Mouse (Mus musculus) retina, embryonic 14.5 days (tissue): ENCODE data around the gene 1700022I11Rik.
"Not testable (repeated sequence)": the region's sequence is repeated elsewhere in the genome, so short reads cannot be mapped to it uniquely, and the experiment has no call there.

Source experiments
- DNase-seq: peaks from one replicate; pipeline ENCODE4 v3.0.0-alpha.2; 2015; ENCODE audit warnings: low spot score

Gene 1700022I11Rik

DNA sequence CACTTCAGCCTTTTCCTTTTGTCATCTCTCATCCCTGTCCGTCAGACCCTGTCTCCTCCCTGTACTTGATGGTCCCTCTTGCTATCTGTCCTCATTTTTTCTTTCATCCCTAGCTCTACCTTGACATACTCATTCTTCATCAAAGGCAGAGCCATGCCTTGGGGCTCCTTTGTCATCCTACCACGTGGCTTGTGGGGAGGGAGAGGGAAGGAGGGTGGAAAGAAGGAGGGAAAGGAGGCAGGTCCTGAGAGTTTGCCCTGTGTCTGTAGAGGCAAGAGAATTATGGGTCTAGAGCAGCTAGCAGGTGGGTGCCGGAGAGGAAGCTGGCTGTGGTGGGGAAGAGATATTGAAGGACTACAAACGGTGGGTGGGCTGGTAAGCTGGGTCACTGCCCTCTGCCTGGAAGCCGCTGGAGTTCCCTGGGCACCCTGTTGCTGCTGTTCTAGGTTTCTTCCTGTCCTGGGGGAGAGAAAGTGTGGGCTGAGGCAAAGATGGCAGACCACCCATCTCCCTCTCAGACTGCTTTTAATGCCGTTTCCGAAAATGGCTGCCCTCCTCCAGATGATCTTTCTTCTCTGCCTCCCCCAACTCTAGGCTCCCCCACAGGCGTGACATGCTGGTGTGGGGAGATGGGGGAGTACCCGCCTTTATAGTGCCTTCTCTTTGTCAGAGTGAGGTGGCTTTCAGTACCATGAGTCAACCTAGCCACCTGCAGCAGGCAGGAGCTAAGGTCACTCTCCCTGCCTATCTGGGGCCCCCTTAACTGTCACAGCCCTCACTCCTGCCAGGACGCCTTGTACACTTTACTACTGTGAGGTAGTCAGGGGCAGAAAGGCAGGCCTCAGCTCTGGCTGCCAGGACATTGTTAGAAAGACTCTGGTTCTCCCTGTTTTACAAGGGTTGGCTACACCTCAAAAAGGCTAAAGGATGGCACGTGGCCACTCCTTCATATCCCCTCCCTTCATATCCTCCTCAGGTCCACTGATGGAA lies 17.9 kb upstream of the 1700022I11Rik start:
- no peak for DNase-seq

DNA sequence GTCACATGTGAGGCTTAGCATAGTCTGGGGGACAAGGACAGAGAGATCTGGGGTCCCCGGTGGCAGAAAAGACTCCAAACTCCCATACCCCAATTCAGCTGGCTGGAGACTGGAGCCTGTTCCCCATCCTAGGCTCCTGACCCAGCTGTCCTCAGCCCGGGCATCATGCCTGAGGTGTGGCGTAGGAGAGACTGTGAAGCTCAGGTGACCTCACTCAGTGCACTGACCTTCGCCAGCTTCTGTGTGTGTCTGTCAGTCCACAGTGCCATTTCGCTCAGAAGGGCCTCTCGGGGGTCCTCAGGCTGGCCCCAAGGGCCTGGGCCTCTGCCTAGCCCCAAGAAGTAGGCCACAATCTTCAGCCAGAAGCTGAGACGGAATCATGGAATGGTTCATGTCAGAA lies 16.8 kb upstream of the 1700022I11Rik start:
- DNase-seq = no peak

DNA sequence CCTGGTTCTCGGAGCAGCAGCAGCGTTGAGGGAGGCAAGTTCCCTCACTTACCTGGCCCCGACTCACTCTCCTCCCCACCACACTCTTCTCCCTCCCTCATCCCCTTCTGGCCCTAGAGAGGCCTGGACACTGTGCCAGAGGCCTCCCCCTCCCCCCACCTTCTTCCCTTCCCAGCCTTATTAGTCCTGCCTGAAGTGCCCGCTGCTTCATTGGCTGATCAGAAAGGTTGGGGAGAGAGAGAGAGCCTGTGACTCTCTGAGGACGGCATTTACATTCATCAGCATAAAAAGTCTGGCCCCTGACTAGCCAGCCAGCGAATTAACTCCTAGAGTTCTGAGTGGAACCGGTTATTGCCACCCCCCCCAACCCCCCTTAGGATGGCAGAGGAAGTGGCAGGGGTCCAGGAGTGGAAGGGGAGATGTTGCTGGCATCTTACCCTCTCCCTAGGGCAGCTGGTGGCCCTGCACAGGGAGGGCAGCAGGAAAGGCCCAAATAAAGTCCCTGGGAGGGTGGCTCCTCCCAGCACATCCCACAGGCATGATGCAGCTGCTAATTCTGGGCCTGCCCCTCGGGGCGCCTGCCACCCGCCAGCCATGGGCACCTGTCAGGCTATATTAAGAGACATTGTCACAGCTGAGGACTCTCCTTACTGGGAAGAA lies 15.8 kb upstream of the 1700022I11Rik start:
- peak; percentile 40 for DNase-seq

DNA sequence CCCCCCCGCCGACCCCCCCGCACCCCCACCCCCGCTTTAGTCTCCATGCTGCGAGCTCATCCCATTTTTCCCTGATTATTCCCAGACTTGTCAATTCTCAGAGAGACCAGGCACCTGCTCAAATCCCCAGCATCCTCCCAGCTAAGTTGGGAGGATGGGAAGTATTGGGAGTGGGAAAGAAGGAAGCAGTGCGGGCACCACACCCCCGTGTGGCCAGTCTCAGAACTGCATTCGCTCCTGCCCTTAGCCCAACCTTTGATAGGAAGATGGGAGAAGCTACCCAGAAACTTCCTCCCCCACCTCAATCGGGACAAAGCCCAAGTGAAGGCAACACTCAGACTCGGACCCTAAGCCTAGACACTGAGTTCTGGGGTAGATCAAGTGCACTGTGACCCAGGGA lies 15.1 kb upstream of the 1700022I11Rik start:
- DNase-seq = peak; percentile 92

DNA sequence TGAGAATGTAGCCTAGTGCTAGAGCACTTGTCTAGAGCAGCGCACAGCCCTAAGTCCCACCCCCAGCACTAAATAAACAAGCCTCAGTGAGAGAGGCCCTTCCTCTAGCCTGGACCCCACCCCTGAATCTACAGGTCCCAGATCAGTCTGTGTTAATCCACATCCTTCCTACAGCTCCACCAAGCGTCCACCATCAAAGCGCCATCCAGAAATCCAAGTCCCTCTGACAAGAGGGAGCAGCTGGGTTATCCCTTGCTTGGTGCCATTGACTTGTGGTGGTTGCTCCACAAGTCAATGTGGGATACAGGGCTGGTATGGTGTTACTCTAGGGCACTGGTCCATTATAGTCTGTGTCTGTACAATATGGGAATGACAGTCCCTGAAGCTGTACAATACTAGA lies 14.2 kb upstream of the 1700022I11Rik start:
- DNase-seq = no peak

DNA sequence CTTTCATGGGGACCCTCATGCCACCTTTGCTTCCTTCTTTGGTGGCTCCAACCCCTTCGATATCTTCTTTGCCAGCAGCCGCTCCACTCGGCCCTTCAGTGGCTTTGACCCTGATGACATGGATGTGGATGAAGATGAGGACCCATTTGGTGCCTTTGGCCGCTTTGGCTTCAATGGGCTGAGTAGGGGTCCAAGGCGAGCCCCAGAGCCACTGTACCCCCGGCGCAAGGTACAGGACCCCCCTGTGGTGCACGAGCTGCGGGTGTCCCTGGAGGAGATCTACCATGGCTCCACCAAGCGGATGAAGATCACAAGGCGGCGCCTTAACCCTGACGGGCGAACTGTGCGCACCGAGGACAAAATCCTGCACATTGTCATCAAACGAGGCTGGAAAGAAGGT lies 12.8 kb upstream of the 1700022I11Rik start:
- DNase-seq = no peak

DNA sequence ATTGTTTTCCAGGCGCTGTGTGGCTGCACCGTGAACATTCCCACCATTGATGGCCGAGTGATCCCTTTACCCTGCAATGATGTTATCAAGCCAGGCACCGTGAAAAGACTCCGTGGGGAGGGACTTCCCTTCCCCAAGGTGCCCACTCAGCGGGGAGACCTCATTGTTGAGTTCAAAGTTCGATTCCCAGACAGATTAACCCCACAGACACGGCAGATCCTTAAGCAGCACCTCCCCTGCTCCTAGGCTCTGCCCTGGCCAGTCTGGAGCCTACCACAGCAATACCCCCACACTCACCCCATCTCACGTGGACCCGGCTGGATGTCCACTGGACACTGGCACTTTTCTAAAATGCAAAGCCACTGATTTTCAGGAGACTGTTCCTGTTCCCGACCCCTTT lies 12.1 kb upstream of the 1700022I11Rik start:
- no peak for DNase-seq

DNA sequence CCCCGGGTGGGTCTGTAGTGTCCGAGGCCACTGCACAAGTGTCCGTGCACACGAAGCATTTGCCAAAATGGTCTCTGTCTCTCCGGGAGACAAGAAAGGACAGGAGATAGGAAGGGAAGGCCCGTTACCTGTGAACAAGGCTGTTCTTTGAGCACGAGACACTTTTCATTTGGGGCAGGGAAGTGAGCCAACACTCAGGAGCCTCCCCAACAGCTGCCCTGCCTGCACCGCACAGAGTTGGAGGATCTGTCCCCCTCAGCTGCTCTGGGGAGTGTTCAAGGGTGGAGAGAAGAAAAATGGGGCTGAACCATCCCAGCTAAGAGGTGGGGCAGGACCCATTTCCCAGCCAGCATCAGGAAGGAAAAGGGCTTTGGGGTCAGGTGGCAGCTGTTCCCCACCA lies 11.4 kb upstream of the 1700022I11Rik start:
- DNase-seq = no peak

DNA sequence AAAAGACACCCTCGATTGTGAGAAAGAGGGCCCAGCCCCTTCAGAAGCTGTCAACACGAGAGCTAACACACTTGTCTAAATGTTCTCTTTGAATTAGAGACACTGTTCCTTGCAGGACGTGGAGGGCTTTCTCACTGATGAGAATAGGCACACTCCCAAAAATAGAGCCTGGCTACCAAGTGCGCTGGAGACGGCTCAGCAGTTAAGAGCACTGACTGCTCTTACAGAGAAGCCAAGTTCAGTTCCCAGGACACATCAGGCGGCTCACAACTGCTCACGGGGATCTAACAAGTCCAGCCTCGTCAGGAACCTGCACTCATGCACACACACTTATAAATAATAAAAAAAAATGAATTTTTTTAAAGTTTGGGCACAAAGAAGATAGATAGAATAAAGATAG lies 10.5 kb upstream of the 1700022I11Rik start:
- no peak for DNase-seq

DNA sequence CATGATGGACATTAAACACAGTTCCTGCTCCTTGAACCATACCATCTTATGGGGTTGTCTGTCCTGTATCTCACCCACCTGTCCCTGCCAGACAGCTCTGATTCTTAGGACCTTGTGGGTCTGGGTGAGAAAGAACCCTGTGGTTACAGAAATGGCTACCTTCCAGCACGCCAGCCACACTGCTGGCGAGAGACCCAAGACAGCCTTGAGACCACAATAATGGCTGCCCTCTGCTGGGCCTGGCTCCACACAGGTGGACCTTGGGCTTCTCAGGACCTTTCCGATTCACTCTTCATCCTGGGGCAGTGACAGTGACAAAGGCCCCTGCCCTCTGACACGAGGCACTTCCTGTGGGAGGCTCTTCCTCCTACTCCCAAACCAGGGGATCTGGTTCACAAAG lies 10.0 kb upstream of the 1700022I11Rik start:
- DNase-seq = no peak

DNA sequence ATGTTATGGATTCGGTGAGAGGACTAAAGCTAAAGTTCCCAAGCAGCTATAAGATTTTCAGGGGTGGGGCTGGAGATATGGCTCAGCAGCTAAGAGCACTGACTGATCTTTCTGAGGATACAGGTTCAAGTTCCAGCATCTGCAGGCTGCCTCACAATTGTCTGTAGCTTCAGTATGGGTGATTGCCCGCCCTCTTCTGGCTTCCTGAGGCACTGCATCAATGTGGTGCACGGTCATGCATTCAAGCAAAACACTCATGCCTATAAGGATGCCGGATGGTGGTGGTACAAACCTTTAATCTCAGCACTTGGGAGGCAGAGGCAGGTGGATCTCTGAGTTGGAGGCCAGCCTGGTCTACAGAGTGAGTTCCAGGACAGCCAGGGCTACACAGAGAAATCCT lies 7.8 kb upstream of the 1700022I11Rik start:
- DNase-seq = peak; percentile 71

DNA sequence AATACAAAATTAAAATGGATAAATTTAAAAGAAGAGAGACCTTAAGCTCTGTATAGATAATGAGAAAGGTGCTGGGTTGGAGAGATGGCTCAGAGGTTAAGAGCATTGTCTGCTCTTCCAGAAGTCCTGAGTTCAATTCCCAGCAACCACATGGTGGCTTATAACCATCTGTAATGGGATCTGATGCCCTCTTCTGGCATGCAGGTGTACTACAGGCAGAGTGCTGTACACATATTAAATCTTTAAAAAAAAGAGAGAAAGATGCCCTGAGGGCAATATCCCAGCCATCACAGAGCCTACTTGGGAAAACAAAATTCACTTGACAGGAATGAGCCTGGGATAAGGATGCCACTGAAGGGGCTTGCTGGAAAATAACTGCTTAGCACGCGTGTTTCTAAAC lies 5.9 kb upstream of the 1700022I11Rik start:
- DNase-seq = no peak

DNA sequence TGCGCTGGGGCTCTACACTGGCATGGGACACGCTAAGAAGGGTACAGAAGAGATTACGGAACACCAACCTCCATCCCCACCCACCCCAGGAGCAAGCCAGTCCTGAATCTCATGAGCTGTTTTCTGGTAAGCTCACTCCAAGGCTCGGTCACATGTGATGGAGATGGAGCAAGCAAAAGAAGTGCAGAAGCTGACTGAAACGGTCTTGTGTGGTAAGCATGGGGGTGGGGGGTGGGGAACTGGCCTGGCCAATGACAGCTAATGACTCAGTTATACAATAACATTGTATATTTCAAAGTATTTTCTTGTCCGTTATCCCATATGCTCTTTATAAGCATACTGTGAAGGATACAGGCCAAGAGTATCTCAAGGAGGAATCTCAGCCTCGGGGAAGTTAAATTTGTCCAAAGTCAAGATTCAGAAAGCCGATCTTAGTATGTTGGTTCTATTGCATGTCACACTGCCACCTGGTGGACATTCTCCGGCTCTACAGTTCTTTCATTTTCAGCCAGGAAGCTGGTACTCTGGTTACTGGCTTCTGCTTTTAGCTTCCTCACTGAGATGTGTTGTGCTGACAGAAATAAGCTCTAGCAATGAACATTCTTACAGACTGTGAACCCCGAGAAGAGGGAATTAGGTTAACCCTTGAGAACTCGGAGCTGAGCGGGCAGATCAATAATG lies 4.2 kb upstream of the 1700022I11Rik start:
- DNase-seq = peak; percentile 91

DNA sequence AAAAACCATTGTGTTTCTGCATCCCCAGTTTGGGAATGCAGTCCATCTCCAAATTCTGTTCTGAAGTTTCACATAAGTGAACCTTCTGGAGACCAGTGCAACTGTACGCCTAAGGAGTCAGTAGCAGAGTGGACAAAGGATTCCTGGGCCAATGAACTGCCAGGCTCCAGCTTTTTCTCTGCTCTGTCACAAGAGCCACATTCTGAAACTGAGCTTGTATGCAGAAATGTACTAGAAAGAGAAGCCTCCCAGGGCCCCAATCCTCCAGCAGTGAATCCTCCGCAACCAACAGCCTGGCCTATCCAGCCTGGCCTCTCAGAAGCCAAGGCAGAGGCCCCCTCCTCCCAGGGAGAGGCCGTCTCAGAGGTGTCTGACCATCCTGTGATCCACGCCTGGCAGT lies 3.5 kb downstream of the 1700022I11Rik start:
- no peak for DNase-seq

DNA sequence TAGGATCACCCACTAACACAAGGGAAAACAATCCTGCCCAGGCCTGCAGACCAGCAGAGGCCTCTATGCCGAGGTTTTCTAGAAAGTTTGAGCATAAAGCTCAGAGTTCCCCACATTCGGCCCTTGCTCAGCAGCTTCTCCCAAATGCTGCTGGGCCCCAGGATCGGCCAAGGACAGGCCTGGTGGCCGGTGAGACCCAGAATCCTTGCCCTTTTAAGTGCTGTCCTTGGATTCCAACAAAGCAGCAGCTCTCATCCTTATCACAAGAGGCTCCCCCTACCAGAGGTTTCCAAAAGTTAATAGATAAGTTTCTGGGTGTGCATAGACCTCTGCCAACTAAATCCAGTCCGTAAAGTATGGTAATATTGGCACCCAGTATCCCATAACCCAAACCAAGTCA lies 4.5 kb downstream of the 1700022I11Rik start:
- no peak for DNase-seq

DNA sequence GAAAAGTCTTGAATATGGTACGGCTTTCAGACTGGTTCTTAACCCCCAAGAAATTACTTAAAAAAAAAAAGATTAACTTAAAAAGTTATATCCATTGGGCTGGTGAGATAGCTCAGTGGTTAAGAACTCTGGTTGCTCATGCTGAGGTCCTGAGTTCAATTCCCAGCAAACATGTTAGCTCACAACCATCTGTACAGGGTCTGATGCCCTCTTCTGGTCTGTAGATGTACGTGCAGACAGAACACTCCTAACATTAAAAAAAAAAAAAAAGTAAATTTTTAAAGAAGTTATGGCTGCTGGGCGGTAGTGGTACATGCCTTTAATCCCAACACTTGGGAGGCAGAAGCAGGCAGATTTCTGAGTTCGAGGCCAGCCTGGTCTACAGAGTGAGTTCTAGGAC lies 8.7 kb downstream of the 1700022I11Rik start:
- no peak for DNase-seq

DNA sequence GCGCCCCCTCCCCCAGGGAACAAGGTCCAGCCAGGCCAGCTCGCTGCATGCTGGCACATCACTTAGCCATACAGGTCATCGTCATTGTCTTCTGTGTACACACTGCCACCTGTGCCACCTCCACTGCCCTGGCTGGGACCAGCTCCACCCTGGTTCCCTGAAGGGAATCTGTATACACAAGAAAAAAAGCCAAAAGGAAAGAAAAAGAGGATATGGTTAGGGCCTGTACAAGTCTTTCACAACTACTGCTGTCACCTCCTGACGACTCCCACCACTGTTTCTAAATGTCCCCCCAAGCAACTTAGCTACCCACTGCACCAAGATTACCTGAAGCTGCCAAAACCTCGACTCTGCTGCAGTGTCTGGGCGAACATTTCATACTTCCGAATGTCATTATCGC lies 11.1 kb downstream of the 1700022I11Rik start:
- not testable (repeated sequence) for DNase-seq

DNA sequence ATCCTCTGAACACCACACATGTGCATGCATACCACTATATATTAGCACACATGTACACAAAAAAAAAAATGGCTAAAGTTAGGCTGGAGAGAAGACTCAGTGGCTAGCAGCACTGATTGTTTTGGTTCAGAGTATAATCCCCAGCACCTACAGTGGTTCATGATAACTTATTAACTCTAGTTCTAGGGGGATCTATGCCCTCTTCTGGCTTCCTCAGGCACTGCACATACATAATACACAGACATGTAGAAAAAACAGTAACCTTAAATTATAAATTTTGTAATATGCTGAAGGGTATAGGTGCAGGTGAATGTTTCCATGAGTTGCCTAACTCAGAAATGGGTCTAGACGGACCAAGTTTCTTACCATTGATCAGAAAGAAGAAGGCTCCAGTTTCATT lies 18.9 kb downstream of the 1700022I11Rik start:
- no peak for DNase-seq

DNA sequence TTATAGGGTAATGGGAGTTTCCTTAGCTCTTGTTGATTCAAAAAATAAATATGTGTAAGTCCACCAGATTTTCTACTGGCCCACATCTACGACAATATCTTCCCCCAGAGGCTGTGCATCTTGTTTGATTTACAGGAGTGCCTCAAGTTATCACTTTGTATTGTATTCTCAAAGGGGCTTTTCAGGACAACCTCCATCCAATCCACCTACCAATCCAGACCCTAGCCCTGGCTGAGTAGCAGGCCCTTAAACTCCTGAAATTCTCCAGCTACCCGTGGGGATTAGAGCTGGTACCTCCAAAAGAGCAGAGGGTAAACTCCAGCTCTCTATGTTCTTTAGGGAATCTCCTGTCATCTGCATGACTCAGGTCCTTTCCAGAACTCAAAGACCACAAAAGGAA lies 28.6 kb downstream of the 1700022I11Rik start:
- no peak for DNase-seq

DNA sequence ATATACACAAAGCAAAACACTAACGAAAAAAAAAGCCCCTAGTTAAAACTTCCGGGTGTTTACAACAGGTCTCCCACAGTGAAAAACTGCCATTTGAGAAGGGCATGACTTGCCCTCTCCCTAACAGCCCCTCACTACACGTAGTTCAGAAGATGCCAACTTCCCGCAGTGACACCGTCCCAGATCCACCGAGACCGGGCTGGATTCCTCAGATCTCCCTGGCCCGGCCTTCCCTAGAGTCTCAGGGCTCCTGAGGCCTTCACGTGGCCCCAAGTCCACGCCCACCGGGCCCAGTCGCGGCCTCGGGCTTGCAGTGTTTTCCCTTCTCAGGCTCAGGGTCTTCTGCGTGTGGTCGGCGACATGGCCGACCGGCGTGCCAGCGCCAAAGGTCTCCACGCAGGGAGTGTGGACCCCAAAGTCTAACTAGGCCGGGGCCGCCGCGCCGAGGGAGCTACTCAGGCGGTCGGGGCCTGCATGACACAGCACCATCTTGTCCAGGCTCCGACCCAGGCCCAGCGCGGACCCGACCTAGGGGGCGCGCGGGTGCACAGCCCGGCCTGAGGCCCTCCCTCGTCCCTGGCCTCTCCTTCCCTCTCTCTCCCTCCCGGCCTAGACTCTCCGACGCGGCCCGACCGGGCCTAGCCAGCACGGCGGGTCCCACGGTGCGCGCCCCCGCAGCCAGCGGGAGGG lies 30.2 kb downstream of the 1700022I11Rik start:
- peak; percentile 78 for DNase-seq

DNA sequence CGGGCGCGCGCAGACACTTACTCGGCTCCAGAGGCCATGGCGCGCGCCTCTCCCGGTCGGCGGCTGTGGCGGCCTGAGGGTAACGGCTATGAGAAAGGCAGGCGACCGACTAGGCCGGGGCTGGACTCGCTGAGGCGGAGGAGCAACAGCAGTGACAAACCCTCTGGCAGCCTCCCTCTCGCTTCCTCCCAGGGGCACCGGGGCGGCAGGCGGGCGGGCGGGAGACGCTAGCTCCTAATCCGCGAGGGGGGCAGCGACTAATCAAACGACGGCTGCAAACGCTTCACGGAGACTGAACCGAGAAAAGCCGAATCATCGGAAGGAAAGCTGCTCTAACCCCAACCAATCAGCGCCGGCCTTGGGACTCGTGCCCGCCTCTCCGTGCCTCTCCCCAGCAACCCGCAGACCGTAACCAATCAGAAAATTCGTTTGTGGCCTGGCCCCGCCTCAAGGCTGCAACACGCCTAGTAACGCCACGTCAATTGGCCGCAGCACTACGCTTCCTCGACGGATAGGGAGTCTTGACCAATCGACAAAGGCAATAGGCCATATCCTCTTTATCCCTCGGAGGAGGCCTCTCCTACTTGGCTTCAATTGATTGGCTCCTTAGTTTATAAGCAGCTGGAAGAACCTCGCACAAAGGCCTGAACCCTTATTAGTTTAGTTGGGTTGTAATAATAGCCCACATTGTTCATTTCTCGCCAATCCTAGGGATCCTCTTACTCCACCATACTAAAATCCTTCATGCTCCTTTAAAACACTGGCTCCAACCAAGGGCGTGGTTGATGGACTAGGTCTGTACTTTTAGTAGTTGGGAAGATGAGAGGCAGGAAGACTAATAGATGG lies 31.0 kb downstream of the 1700022I11Rik start, which contains the start of gene Vcp:
Vcp (minus strand) TSS at position 367 of the 846 bp plus-strand sequence.
- DNase-seq = peak; percentile 99
